Mouse (Mus musculus): ENCODE results near the gene Ropn1.

DNA sequence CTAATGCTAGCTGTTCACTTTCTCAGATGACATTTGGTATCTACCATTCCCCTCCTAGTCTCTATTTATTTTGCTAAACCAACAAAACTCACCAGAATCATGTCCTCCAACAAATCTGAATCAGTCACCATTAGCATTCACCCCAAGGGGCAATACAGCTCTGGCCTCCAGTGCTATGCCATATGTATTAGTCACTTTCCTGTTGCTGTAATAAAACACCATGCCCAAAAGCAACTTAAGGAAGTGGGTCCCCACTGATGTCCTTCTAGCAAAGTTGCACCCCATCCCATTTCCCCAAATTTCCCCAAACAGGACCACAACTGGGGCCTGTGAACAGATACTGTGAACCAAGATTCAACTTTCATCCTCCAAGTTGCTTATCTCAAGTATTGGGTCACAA, 32.1 kb downstream of the Ropn1 start:
- TF ChIP-seq EP300 (IDR thresholded peaks at IDR 0.05; ENCODE audit: low read depth): no peak
- TF ChIP-seq CTCF (IDR thresholded peaks at IDR 0.05; ENCODE audit: low read depth): no peak

Measured in liver, postnatal 0 days (tissue).